Mouse (Mus musculus): Measurements from ENCODE around the gene Cryba2. TPM values are rescaled to one million over a fixed set of nuclear protein-coding genes. Genes with fewer than 3 reads are reported as not detected.

The Cryba2 gene
- total RNA-seq, 2 experiments from 2014 or later = 0.48 TPM; not detected in 1

GRCm38 (mm10) chr1:74884196-74885141 is 8.5 kb downstream of the Cryba2 start:
- no peak for DNase-seq (ENCODE audit: low spot score in 2 of 2)

DNA sequence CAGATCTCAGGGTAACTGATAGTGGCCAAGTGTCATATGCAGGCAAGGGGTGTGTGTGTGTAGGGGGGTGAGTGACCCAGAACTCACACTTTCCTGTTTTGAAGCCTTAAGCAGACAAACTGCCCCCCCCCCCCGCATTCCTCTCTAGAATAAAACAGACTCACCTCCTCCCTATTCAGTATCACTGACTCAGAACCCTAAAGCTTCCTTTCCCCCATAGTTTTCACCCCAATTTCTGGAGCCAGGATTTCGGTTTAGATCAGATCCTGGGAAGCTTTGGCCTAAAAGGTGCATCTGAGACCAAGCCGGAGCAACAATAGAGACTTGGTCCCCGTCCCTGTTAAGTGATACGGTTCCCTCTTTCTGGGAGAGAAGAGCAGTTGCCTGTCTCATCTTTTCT is 9.5 kb downstream of the Cryba2 start:
- no peak for DNase-seq (ENCODE audit: low spot score in 2 of 2)

DNA sequence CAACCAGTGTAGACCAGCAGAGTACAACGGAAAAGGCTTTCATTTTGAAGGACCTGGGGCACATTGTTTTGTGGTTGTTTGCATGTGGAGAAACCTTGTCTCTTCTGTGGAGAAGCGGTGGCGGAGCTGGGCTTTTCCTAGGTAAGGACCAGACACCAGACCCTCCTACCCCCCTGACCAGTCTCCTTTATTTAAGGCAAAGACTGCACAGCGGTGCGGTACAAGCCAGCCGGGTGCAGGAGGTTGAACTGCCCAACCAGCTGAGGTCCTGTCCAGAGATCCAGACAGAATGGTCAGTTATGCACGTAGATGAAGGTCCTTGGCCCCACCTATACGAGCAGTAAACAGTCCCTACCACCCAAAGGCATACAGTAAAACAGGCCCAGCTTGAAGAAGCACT is 10.1 kb downstream of the Cryba2 start:
- DNase-seq (ENCODE audit: low spot score in 2 of 2) = no peak

DNA sequence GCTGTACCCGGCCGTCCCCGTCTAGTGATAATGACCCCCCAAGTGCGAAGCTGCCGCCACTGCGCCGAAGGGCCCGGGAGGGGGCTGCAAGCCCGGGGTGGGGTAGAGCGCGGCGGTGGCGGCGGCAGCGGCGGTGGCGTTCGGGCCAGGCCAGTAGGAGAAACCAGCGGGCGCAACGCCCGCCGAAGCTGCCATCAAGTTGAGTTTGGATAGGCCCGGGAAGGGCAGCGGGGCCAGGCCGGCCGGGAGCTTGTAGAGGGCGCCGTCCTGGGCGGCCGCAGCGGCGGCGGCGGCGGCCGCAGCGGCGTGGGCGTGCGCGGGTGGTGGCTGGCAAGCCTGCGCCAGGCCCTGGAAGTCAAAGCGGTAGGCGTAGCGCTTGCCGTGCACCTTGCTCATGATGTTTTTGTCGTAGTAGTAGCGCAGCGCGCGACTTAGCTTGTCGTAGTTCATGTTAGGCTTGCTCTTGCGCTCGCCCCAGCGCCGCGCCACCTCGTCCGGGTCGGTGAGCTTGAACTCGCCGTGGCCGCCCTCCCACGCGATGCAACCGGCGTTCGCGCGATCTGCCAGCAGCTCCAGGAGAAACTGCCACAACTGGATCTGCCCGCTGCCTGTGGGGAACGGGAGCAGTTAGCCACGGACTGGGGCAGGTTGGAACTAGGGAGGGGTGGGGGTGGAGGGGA is 10.7 kb downstream of the Cryba2 start:
- no peak for DNase-seq (ENCODE audit: low spot score in 2 of 2)

GRCm38 (mm10) chr1:74880785-74881360 is 12.1 kb downstream of the Cryba2 start:
- DNase-seq (ENCODE audit: low spot score in 2 of 2) = peak in 1 of 2 experiments; percentile 77

DNA sequence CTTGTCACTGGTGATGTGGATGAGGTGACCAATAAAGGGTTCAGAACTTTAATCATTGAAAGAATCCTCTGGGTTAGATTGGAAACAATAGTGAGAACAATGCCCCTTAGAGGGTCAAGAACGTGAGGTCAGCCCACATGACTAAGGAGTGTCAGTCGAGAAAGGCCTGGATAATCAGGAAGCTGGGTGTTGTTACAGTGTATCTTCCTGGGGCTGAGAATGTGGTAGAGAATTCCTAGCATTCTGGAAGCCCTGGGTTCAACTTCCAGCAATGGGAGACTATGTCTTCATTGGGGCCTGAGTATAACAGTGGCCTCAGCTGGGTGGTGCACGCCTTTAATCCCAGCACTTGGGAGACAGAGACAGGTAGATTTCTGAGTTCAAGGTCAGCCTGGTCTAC is 15.7 kb downstream of the Cryba2 start:
- DNase-seq (ENCODE audit: low spot score in 2 of 2) = no peak

DNA sequence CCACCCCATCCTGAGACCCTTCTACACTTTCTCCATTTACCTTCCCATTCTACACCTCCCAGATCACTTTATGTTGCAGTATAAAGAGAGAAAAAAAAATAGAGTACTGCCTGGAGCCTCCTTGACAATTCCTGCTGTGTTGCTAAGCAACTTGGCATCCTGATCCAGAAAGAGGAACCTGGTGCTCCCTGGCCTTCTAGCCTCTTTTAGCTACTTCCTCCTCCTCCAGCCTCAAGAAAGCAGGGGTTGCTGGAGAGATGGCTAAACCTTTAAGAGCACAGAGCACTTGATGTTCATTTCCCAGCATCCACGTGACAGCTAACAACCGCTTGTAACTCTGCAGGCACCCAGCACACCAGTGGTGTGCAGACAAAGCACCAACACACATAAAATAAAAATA is 20.7 kb downstream of the Cryba2 start:
- no peak for DNase-seq (ENCODE audit: low spot score in 2 of 2)

DNA sequence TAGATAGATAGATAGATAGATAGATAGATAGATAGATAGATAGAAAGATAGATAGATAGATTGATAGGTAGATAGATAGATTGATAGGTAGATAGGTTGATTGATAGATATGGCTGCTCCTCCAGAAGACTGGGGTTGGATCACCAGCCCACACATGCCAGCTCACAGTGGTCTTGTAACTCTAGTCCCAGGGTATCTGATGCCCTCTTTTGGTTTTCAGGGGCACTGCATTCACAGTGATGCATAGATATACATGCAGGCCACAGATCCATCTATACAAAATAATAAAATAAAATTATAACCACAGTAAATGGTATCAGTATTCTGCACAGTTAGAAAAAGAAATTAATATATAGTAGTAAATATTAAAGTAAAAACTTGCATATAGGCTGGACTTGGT is 31.2 kb downstream of the Cryba2 start:
- no peak for DNase-seq (ENCODE audit: low spot score in 2 of 2)

- DNase-seq (ENCODE audit: low spot score in 2 of 2) = peak; percentile 21 to 51
These were observed 33.5 kb downstream of the Cryba2 start for GRCm38 (mm10) chr1:74859223-74859984.

DNA sequence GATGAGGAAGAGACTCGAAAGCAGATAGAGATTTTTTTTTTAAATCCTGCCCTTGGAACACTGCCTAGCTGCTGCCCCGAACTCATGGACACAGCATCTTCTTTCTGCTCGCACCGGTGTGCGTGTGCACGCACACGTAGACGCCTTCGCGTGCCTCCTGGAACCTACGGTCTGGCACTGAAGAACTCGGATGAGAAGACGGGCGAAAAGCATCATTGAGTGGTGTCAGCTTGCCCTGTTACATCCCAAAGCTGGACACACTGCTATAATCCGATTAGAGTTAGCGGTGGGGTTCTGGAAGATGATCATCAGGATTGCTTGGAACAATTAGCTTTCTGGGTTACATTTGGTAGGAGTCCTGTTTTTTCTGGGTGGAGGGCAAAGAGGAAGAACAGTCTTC is 34.1 kb downstream of the Cryba2 start:
- peak in 1 of 2 experiments; percentile 31 for DNase-seq (ENCODE audit: low spot score in 2 of 2)

- DNase-seq (ENCODE audit: low spot score in 2 of 2) = peak; percentile 91 to 94
These were observed 34.7 kb downstream of the Cryba2 start for GRCm38 (mm10) chr1:74858171-74858719.

- no peak for DNase-seq (ENCODE audit: low spot score in 2 of 2)
These were observed 35.3 kb downstream of the Cryba2 start for GRCm38 (mm10) chr1:74857677-74858076.

DNA sequence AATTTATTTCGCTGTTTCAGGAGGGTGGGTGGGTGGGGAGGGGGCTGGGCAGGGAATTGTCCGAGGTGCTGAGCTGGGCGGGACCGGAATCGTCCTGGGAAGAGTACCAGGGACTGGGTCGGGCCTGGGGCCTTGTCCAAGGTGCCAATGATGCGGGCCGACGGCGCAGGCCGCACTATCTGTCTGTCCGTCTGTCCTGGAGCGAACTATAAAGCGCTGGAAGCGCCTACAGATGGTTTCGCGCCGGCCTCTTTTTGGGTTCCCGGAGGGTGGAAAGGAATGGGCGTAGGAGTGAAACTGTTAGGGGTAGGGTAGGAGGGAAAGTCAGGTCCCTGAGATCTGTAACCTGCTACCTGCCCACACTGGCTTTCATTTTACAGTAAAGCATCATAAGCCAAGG is 35.7 kb downstream of the Cryba2 start:
- DNase-seq (ENCODE audit: low spot score in 2 of 2) = peak; percentile 20 to 33

- no peak for DNase-seq (ENCODE audit: low spot score in 2 of 2)
These were observed 36.2 kb downstream of the Cryba2 start for GRCm38 (mm10) chr1:74856791-74857190.

DNA sequence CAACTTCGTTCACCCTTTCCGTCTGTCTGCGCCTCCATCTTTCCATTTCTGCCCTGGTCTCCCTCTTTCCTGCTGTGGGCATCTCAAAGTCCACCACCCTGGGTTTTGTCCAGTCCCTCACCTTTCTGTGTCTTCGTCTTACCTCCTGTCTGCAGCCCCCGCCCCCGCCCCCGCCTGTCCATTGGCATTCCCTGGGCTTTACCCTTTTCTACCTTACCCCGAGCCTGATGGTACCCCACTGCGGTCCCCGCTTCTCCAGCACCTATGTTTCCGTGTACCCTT is 36.6 kb downstream of the Cryba2 start:
- DNase-seq (ENCODE audit: low spot score in 2 of 2) = no peak

- peak; percentile 23 to 37 for DNase-seq (ENCODE audit: low spot score in 2 of 2)
These were observed 37.1 kb downstream of the Cryba2 start for GRCm38 (mm10) chr1:74855651-74856438.

- DNase-seq (ENCODE audit: low spot score in 2 of 2) = peak in 1 of 2 experiments; percentile 16
These were observed 37.8 kb downstream of the Cryba2 start for GRCm38 (mm10) chr1:74855156-74855555.

- peak; percentile 91 to 99 for DNase-seq (ENCODE audit: low spot score in 2 of 2)
These were observed 38.5 kb downstream of the Cryba2 start, which contains the start of gene Cdk5r2 for GRCm38 (mm10) chr1:74854306-74855056. Cdk5r2 (plus strand) TSS chr1:74854934.

DNA sequence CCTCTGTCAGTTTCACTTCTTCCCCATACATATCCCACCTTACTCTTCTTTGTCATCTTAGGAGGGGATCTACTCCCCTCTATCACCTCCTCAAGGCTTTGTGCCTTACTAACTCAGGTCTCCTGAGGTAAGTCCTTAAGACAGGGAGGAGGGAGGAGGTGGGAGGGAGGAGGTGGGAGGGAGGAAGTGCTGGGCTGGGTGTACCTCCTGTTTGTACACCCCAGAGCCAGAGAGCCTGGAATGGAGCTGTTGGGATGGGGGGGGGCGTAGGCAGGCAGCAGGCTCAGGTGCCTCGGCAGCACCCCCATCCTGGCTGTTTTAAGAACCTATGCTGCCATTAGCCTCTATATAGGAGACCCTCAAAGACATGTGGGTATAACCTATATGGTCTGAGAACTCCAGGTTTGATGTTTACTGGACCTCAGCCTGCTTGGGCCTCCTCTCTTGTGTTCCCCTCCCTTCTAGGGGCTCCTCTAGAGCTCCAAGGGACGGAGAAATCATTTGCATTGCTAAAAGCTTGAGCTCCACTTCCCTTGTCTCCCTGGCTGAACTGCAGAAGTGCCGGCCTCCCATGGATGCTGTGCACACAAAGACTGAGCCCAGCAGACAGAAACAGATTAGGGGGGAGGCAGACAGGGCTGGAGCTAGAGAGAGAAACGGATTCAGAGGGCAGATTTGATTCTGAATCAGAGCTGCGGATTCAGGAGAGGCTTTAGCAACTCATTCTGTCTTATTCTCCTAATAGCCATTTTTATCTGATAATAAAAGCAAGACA is 41.8 kb downstream of the Cryba2 start:
- DNase-seq (ENCODE audit: low spot score in 2 of 2) = peak; percentile 28 to 30
